Mouse (Mus musculus) embryo, embryonic 11 days (tissue): Measurements from ENCODE around the gene Mphosph8.
A peak's percentile ranks its signal among the peaks of the same experiment; 100 is the strongest.

Source experiments
- DNase-seq: peaks from one replicate; pipeline ENCODE4 v3.0.0-alpha.2; 2015

The Mphosph8 gene

DNA sequence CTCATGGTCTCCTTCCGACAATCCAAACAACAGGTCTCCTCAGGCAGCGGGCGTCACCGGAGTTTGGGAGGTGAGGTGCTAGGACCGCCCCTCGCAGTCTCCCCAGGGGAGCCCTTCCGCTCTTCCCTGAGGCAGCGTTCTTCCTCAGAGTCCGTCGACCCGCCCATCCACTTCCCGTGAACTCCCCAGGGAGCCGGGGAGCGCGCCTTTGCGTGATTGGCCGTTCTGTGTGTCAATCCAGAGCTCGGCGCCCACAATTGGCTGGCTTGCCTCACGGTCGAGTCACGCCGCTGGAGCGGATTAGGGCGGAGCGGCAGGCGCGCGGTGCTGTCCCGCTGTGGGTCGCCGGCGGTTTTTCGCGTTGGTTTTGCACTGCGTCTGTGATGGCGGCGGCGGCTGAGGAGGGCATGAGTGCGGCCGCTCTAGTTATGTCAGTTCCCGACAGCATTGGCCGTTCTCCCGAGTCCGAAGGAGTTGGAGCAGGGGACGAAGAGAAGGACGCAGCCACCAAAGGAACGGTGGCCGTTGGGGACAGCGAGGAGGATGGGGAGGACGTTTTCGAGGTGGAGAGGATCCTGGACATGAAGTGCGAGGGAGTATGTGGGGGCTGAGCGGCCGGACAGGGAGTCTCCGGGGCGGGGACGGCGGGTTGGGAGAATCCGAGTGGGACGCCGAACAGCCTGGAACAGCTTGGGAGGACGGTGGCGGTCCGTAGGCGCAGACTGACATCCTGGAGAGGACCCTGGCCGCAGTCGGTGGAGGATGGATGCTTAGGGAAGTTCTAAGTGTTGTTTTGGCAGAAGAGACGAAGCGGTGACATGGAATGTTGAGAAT is at the start of gene Mphosph8:
Gene Mphosph8, plus strand, starts transcription at position 280 of the 834 bp plus-strand sequence.
- peak; percentile 99 for DNase-seq

GRCm38 (mm10) chr14:56620425-56620824 is 47.6 kb upstream of the Mphosph8 start:
- DNase-seq, result no peak

DNA sequence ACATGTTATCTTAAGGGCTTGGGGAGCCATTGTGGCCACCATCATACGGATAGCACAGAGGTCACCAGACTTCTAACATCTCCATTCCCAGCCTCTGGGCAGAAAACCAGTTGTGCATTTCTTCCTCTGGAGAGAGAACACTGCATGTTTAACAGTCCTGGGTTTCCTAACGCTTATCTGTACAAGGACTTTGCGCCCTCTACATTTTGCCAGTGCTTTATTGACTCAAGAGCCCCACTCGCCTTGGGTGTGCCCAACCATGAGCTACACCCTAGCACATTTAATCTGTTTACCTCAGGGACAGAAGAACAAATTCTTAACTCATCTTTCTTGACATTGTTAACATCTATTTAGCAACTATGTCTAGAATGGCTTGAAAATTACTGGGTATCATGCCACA is 41.8 kb upstream of the Mphosph8 start:
- DNase-seq, result no peak

DNA sequence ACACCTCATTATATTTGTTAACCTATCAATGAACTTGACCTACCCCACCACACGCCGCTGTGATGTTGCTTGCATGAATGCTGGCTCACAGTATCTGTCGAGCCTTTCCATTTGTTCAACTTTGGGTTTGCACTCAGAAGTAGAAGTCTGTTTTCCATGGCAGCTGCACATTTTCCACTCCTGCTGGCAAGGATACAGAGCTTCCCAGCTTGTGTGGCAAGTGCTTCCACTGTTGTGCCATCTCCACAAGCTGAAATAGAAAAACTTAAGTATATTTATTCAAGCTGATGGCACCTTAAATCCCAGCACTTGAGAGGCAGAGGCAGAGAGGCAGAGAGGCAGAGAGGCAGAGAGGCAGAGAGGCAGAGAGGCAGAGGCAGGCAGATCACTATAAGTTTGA is 39.7 kb upstream of the Mphosph8 start:
- no peak for DNase-seq

- no peak for DNase-seq
Measured at GRCm38 (mm10) chr14:56631109-56631508, 36.9 kb upstream of the Mphosph8 start.

GRCm38 (mm10) chr14:56647206-56647605 is 20.8 kb upstream of the Mphosph8 start:
- DNase-seq, result no peak

DNA sequence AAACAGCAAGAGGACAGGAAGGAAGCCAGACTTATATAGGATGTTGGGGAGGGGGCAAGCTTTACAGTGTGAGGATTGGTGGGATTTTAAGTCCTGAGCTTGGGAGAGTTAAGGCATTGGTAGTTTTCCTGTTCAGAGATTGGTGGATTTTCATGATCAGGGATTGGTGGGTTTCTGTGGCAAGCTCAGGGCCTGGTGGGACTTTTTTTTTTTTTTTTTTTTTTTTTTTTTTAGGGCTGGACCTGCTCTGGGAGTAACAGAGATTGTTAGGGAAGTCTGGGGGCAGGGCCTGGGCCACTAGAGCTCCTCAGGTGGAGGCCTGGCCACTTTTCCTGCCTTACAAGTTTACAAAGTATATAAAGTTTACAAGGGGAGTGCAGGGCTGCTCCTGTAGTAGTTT is 18.6 kb upstream of the Mphosph8 start:
- no peak for DNase-seq

GRCm38 (mm10) chr14:56665651-56666050 is 2.4 kb upstream of the Mphosph8 start:
- DNase-seq, result no peak

GRCm38 (mm10) chr14:56666909-56667308 is 1.1 kb upstream of the Mphosph8 start:
- no peak for DNase-seq

DNA sequence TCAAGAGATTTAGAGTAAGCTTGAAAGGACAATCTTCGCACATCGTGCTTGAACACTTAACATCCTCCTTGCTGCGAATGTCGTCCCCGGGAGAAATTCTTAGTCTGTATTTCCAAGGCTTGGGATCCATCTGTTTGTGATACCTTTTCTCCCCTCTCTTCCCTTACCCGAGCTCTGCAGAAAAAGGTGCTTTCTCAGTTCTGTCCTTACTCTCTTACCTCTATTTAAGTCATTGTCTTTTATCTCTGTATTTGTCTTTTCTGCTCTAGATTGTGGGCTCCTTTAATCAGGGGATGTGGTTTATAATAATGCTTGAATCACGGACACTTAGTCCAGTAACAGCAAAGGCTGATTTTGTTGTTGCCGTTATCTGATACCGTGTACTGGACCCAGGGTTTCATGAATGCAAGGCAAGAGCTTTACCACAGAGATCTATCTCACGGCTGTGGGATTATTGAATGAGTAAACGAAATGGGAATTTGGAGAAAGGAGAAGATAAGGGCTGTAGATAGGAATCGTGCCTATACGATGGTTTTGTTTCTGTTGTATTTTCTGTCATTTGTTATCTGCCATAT is 1.1 kb downstream of the Mphosph8 start:
- peak; percentile 4 for DNase-seq

- peak; percentile 27 for DNase-seq
Measured at GRCm38 (mm10) chr14:56685426-56685825, 17.4 kb downstream of the Mphosph8 start.

DNA sequence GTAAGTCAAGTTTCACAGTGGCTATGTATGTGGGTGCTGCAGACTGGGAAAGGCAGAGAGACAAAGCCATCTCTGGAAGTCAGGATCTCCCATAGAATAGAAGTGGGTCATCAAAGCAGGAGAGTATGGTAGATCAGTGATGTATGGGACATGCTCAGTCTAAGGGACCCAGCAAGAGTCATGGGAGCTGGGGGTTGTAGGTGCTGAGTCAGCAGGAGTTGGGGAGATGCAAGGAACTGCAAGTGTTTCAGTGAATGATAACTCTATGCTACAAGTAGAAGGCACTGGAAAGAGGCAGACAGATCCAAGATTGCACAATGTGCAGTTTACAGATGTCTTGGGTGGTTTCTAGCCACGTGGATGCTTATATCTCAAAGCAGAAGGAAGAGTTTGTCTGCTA is 21.1 kb downstream of the Mphosph8 start:
- no peak for DNase-seq

DNA sequence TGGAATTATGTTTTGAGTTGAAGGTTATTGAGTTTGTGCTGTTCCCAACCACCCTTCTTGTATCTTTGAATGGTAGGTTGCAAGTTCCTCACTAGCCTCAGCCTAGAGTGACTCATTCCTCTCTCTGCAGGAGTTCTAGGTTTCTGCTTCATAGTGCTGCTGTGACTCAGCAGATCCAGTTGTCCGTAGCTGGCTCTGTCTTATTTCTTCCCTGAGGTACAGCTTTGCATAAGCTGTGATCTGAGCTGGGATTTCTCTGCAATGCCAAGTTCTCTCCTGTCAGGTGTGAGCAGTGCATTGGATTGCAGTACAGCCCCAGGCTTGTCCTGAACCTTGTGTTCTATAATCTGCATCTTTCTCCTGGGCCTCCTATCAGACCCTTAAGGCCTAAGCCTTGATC is 21.7 kb downstream of the Mphosph8 start:
- no peak for DNase-seq

GRCm38 (mm10) chr14:56695495-56695894 is 27.4 kb downstream of the Mphosph8 start:
- no peak for DNase-seq

- no peak for DNase-seq
Measured at GRCm38 (mm10) chr14:56697836-56698235, 29.8 kb downstream of the Mphosph8 start.

GRCm38 (mm10) chr14:56702644-56703043 is 34.6 kb downstream of the Mphosph8 start:
- no peak for DNase-seq

- no peak for DNase-seq
Measured at GRCm38 (mm10) chr14:56705687-56706086, 37.6 kb downstream of the Mphosph8 start.

- DNase-seq, result no peak
Measured at GRCm38 (mm10) chr14:56726493-56726892, 58.4 kb downstream of the Mphosph8 start.

- no peak for DNase-seq
Measured at GRCm38 (mm10) chr14:56740175-56740574, 72.1 kb downstream of the Mphosph8 start.
